Mouse (Mus musculus): Measurements from ENCODE around the gene Chrnb1.

The Chrnb1 gene

DNA sequence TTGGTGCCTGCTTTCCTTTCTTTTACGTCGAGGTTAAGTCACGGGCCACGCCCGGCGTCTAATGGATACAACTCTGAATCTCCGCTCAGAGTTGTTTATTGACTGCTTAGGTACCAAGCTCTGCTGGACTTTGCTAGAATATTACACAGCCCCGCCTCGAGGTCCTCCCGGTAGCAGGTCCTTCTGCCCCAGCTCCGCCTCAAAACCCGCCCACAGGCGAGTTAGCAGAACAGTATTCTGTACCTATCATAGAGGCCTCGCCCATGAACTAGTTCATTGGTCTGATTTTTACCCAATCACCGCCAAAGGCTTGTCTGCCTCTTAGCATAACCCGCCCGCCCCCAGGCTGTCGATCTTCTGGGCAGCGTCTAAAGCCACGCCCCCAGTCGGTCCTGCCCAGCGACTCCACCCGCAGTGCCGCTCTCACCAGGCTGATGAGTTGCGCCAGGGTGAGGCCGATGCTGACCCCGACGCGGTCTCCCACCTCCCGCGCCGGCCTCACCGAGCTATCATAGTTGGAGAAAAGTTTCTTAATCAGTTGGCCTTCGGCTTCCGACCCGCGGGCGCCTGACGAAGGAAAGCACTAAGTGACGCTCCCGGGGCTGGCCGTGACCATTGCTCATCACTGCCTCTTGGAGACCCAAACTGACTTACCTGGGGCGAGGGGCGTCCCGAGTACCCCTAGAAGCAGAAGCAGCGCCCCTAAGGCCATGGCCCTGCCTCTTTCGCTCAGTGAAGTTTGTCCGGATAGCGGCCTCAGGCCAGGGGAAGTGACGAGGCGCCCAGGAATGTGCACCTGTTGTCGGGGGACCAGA is at the start of gene Chrnb1:
Gene Chrnb1 (minus strand): TSS at position 776 of the 815 bp plus-strand sequence.
- DNase-seq = peak; percentile 93

DNA sequence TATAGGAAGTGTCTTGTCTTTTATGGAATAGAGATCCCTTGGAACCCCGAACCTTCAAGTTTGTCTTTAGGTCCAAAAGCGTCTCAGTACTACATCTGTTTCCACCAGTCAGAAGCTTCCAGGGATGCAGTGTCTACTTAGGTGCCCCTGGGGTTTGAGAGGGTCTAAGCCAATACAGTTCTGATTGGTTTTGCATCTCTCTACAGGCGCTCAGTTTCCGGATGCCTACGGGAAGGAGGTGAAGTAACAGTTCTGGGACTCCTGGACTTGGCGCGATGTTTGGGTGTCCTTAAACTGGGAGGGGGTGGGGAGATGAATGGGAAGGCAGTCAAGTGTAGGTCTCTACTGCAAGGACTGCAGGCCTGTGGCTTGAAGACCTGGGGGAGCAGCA is 43.0 kb upstream of the Chrnb1 start:
- no peak for DNase-seq

DNA sequence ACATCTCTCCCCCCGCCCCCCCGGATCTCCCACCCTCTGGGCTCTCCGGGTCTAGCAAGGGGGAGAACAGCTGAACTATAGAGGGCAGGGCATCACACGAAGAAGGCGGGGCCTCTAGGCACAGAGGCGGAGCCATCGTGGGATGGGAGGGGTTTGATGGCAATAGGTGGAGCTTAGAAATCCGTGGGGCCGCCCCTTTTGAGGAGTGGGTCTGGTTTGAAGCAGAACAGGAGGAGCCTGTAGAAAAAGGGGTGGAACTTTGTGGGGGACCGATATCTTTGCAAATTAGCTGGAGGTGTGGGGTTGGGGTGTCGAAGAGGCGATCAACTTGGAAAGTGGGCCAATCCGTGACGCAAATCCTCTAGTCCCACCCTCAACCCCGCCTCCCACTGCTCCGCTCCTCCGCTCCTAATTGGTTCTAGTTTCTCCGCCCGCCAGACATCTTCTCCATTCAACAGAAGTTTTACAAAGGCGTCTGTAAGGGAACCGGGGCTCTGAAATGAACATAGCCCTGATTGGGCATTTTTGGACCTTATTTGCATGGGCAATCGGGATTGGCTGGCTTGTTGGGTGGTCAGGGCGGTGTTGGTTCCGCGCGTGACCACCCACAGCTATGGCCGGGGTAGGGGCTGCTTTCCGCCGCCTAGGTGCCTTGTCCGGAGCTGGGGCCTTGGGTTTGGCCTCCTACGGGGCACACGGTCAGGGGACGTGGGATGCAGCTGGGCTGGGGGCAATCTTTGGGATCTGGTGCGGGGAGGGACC is 42.4 kb upstream of the Chrnb1 start, which contains the start of gene Tmem256:
Gene Tmem256 (plus strand): TSS at position 563 of the 762 bp plus-strand sequence.
- DNase-seq = peak; percentile 95

DNA sequence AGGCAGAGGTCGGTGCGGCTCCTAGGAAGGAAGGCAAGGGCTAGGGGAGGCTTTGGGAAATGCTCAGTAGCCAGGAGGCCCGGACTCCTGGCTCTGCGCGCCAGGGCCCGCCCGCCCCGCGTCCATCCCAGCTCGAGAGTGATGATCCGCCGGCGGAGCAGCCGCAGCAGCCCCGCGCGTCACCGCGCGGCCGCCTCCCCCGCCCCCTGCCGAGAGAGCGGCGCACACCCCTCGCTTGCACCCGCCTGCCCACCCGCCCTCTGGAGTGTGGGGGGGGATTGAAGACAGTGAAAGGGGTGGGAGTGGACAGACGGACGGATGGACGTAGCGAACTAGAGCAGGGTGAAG is 41.8 kb upstream of the Chrnb1 start, which contains the start of gene Nlgn2:
Gene Nlgn2 (minus strand): TSS at position 181 of the 348 bp plus-strand sequence.
- DNase-seq = no peak

DNA sequence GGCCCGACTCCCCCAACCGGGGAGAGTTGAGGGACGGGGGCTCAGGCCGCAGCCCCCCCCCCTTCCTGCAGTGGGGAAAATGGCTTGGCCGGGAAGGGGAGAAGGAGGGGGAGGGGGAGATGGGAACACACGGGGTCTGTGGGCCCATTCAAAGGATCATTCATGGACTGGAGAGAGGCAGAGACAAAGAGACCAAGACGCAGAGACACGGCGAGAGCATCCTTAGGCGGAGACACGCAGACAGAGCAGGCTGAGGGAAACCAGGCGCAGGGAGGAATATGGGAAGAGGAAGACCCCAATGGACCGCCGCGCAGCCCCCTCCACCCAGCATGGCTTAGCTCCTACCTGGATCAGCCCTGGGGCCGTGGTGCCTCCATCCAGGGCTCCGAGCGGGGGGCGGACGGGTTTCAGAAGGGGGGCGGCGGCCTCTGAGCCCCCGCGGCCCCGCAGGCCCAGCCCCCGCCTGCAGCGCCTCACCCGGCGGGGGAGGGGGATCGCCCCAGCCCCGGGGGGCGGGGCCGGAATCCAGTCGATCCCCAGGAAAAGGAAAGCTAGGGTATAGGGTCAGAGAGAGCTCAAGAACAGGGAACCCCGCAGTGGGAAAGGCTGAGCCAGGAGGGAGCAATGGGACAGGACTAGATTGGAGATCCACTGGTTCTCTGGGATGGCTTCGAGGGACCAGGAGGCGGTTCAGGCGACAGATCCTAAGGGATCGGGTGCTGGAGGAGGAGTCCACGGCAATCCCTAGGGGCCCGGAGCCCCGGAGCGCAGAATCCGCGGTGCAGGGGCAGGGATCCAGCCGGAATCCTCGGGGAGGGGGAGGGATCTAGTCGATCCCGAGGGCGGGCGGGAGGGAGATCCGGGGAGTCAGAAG is 41.2 kb upstream of the Chrnb1 start:
- no peak for DNase-seq

DNA sequence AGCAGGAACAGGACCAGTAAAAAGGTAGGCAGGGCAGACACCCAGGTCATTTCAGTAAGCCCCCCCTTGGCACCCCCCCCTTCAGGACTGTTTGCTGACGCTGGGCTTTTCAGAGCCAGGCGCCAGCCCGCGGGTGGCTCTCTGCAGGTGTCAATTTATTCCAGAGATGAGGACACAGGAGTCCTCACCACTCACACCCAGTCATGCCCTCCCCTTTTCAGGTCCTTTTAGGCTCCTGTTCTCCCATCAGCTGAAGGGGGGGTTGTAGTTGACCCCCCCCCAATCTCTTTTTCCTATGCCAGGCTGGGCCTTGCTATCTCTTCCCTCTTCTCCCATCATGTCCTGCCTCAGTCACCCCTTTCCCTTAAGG is 40.2 kb upstream of the Chrnb1 start:
- DNase-seq = no peak

DNA sequence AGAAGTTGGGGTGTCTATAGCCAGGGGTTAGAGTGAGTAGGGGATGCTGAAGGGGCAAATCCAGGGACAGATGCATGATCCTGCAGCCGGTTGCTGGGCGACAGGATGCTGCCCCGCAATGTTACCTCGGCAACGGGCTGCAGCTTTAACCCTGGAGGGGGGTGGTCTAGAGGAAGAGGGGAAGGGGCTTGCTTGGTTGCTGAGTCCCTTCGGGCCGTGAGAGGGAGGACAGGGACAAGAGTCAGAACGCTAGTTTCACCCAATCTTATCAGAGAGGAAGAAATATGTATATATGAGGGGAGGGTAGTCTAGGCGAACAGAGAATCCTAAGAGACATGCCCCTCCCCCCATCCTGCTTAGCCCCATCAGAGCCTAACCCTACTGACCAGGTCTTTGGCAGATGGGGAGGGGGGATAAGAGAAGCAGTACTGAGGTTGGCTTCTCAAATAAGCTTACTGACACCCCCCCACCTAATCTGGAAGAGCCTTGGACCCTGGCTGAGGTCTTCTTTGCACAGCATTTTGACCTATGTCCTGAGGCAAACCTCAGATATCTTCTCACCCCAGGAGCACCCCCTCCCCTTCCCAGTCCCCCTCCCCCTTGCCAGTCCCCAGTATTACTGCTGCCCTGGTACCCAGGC is 39.7 kb upstream of the Chrnb1 start:
- no peak for DNase-seq

DNA sequence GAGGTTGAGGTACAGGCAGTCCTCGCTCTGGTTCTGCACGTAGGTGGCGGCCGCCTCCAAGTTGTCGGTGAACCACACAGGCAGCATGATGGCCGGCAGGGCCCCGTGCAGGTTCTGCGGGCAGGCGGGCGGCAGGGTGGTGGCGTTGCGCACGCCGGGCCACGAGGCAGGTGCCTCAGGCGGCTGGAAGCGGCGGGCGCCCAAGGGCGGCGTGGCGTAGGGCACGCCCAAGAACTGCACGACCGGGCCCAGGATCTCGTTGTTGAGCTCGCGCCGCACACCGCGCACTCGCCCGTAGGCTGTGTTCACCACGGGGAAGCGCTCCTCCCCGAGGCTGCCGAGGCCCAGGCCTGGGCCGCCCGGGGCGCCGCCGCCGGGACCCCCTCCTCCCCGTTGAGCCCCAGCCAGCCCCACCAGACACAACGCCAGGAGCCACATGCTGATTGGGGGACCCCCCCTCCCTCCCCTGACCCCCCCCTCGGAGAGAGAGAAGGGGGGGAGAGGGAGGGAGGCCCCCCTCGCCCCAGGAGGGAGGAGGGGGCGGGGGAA is 38.3 kb upstream of the Chrnb1 start:
- DNase-seq = peak; percentile 49

DNA sequence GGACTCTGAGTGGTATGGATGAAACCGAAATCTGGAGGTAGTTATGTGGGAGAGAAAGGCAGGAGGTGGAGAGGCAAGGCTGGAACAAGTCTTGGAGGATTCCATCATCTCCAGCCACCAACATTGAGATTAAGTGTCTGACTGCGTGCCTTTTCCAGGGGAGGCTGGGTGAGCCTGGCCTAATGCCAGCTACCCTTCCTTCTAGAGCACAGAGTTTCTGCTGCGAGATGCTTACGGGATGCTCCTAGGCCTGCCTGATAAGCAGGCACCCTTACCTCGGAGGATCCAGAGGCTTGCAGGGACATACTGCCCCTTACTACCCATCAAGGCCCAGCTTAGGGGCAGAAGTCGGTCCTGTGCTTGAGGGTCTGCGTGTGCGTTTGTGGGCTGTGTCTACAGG is 37.8 kb upstream of the Chrnb1 start:
- no peak for DNase-seq

DNA sequence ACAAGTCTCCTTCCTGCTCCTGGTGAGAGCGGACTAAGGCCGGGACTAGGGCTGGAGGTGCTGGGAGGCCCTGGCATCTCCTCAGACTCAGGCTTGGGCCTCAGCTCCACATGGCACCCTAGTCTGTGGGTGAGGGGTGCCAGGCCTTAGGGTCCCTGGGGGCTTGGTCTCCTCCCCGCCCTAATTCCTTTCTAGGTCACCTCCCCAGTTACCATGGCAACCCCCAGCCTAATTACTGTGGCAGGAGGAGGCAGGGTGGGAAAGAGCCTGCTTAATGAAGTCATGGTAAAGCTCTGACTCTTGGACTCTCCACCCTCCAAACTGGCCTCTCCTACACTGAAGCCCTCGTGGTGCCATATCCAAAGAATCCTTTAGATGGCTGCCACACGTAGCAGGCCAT is 33.1 kb upstream of the Chrnb1 start:
- DNase-seq = no peak

DNA sequence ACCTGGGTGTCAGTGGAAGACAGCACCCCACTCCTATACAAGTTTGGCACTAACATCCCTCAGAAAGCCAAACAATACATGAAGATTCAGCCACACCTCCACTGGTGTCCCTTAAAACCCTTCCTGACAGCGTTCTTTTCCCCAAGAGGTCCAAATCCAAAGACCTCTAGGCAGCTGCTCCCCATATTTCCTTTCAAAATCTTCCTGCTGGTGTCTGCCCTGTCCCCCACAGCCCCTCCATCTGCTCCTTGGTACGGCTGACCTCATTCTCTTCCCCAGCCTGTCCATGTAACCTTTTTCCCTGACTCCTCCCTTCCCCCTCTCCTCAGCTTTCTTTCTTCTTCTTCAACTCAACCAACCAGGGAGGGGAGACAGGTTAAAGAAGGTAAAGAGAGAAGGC is 27.7 kb upstream of the Chrnb1 start:
- DNase-seq = no peak

DNA sequence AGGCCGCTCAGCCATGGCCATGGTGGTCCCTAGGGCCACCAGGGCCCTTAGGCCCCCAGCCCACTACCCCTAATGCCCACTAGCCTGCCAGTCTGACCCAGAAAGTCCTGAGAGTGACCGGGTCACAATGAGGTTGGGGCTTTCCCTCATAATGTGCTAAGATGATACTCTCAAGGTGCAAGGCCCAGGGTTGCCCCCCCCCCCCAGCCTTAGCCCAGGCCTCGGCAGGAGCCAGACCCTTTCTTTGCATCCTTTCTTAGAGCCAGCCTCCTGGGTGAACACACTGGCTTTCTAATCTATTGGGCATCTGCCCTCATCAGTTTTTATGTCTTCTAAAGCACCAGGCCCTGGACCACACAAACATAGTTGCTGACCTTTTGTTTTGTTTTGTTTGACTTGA is 26.3 kb upstream of the Chrnb1 start, which contains the start of gene Spem1:
Gene Spem1 (minus strand): TSS at position 101 of the 400 bp plus-strand sequence.
- DNase-seq = no peak

DNA sequence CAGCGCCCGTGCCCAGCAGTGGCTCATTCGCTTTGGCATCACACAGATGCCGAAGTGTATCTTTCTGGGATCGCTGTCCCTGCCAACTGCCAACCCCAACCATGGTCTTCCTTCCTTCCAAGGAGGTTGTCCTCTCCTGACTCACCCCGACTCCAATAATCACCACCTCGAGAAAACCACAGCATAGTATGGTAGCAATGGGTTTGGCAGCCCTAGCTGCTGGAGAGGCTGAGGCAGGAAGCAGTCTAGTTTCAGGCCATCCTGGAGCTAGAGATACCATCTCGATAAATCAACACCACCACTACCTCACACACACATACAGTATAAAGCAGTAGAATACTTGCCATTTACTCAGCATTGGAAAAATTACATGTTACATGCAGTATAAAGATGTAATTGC is 23.1 kb upstream of the Chrnb1 start:
- DNase-seq = no peak

DNA sequence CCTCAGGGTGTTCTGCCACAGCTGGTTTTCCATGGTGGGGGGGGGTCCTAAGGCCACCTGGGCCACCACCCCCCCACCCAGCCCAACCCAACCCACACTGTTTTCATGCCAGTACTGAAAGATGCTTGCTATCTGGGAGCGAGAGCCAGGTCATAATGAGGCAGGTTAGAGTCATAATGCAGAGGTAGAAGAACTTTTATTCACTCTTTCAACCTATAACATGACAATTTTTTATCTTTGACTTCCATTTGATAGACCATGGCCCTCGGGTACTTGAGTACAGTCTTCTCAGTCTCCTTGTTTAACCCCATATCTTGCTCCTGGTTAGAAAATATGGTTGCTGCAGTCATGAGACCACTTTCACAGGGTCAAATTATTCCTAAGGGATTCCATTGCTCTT is 22.6 kb upstream of the Chrnb1 start, which contains the start of gene Spem2:
Gene Spem2 (minus strand): TSS at position 101 of the 400 bp plus-strand sequence.
- no peak for DNase-seq

DNA sequence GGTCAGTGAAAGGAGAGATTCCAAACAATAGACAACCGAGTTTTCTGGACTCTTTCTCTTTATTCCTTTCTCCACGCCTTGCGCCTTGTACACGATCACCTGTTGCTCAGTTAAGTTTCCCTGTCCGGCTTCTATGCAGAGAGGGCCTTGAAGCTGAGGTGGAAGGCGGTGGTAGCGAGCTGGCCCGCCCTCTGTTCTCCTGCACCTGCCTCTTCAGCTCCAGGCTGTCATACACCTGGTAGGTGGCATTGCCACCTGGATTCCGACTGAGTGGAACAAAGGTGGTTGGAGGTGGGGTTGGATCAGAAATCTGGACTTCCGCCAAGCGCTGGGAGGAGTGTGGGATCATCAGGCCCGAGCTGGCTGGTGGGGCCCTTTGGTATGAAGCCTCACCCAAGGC is 20.8 kb upstream of the Chrnb1 start:
- no peak for DNase-seq

DNA sequence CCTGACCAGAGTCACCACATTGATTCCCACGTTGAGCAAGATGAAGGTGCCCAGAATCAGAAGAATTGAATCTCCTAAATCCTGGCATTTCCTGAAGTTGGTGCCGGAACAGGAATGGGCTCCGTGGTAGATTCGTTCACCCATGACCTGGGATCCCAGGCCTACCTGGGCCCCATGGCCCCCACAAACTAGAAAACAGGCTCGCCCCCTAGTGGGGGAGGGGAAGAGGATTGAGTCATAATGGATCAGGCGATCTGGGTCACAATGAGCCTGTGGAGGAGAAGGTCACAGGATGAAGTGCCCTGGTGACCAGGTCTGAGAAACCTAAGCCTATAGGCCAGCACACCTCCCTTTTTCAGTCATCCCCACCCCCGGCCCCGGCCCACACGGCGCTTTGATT is 19.4 kb upstream of the Chrnb1 start, which contains the start of gene Gm39566:
Gene Gm39566 (minus strand): TSS at position 144 of the 400 bp plus-strand sequence.
- DNase-seq = no peak

DNA sequence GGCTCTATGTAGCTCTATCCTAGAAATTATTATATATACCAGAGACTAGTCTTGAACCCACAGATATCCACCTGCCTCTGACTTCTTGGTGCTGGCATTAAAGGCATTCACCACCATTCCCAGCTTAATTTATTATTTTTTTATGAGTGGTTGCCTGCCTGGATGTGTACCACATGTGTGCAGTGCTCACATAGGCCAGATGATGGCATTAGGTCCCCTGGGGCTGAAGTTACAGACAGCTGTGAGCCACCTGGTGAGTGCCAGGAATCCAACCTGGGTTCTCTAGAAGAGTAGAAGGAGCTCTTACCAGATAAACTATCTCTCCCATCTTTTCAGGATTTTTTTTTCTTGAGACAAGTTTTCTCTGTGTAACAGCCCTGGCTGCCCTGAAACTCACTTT is 14.5 kb upstream of the Chrnb1 start:
- DNase-seq = no peak

DNA sequence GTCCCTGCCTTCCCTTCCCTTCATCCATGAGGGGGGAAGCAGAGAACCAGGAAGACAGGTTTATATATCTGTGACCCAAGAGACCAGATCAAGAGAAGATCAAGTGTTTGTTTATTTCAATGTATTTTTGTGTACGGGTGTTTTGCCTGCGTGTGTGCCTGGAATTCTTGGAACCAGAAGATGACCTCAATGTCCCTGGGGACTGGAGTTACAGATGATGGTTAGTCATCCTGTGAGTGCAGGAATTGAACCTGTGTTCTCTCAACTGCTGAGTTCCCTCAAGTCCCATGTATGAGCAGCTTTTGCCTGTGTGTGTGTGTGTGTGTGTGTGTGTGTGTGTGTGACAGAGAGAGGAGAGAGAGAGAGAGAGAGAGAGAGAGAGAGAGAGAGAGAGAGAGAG is 11.9 kb upstream of the Chrnb1 start:
- DNase-seq = no peak

DNA sequence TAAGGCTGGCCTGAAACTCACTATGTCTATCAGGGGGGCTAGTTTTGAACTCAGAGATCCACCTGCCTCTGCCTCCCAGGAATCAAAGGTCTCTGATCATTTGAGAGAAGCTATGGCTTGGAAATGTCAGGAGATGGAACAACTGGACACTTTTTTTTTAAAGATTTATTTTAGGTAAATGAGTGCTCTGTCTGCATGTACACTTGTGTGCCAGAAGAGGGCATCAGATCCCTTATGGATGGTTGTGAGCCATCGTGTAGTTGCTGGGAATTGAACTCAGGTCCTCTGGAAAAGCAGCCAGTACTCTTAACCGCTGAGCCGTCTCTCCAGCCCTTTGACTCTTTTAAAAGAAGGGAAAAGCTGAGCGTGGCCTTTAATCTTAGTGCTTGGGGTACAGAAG is 10.6 kb upstream of the Chrnb1 start:
- no peak for DNase-seq

DNA sequence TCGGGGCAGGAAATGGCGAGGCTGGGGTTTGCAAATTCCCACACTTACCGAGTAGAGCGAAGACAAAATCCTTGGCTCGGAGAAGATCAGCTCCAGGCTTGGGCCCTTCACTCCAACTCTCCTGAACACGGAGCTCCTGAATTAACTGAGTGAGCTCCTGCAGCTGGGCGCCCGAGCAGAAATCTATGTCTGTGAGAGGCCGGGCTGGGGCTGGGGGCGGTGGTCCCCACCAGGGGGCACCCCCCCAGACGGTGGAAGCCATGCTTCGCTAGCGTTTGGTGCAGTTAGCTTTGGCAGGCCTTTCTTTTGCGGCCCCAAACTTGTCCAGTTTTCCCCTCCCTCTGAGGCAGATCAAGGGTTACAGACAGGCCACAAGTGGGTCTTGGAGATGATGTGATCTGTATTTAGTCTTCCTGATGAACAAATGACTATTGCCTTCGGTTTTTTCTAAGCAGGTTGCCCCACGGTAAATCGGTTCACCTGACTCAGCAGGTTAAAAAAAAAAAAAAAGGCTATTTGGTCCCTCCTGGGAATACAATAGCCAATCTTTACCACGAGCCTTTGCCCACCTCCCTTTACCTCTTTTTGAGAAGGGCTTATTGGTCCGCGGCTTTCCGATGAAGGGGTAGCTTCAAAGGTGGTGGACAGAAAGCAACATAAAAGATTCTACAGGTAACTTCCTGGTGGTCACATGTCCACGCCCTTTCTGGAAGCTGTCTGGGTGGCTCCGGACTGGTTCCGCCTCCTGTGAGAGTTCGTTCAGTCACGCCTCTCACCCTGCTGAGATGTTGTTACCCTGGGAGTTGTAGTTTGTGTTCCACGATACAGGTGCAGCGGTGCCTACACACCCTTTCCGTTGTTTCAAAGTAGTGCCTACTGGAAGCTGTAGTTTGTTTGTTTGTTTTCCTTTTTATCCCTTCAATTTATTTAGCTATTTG is 9.5 kb upstream of the Chrnb1 start, which contains the start of gene Tmem102:
Gene Tmem102 (minus strand): TSS at position 653 of the 938 bp plus-strand sequence.
- DNase-seq = peak; percentile 80

DNA sequence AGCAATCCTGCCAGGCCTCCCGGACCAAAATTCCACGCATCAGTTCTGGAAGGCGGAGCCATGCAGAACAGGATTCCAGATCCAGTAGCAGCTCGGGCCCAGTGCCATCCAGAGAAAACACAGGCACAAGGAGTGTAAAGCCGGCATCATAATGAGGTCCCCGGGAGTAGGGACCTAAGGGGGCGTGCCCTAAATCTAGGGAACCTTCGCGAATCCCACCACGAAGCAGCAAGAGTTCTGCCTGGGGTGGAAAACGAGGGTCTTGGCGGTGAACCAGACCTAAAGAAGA is 8.9 kb upstream of the Chrnb1 start:
- no peak for DNase-seq

Measured in kidney, adult 18-20 months (tissue).